Mouse (Mus musculus) limb, embryonic 11.5 days (tissue): ENCODE measurements around the gene Minos1. TPM values are rescaled to one million over a fixed set of nuclear protein-coding genes. Genes with fewer than 3 reads are reported as not detected.

Experiments used
- ATAC-seq: fragments of 200-750 bp; cut with Nextera tagmentation; 2 replicates; pipeline ENCODE4 v1.8.0; 2017; ENCODE audit warnings: low read depth; ENCODE audit not compliant: insufficient number of reproducible peaks, low FRiP score, low TSS enrichment
- DNase-seq: peaks from one replicate; pipeline ENCODE4 v3.0.0-alpha.2; 2015; ENCODE audit warnings: low spot score
- H3K27ac ChIP-seq: fragments of 300-500 bp; sonication (generic); replicated peaks from 2 replicates; pipeline ENCODE4 v1.5.1; 2014; ENCODE audit warnings: low read depth, mild to moderate bottlenecking, low read length
- H3K27me3 ChIP-seq: fragments of 300-500 bp; sonication (generic); 2 replicates; pipeline ENCODE4 v1.6.1; 2014; ENCODE audit warnings: mild to moderate bottlenecking, low read length, mixed read lengths; ENCODE audit not compliant: control insufficient read depth, insufficient read depth
- H3K36me3 ChIP-seq: fragments of 300-500 bp; sonication (generic); 2 replicates; pipeline ENCODE4 v1.6.1; 2014; ENCODE audit warnings: mild to moderate bottlenecking, low read length, moderate library complexity, mixed read lengths; ENCODE audit not compliant: control insufficient read depth, insufficient read depth
- H3K4me1 ChIP-seq: fragments of 300-500 bp; sonication (generic); 2 replicates; pipeline ENCODE4 v1.6.1; 2014; ENCODE audit warnings: low read length, mixed read lengths; ENCODE audit not compliant: control insufficient read depth, insufficient read depth
- H3K4me2 ChIP-seq: fragments of 300-500 bp; sonication (generic); 2 replicates; pipeline ENCODE4 v1.6.1; 2014; ENCODE audit warnings: low read depth, mild to moderate bottlenecking, moderate library complexity; ENCODE audit not compliant: severe bottlenecking
- H3K4me3 ChIP-seq: fragments of 300-500 bp; sonication (generic); 2 replicates; pipeline ENCODE4 v1.5.1; 2014; ENCODE audit warnings: low read depth, low read length
- H3K9ac ChIP-seq: fragments of 300-500 bp; sonication (generic); 2 replicates; pipeline ENCODE4 v1.6.1; 2014; ENCODE audit warnings: mild to moderate bottlenecking, low read length
- H3K9me3 ChIP-seq: fragments of 300-500 bp; sonication (generic); 2 replicates; pipeline ENCODE4 v1.6.1; 2016; ENCODE audit warnings: low read length; ENCODE audit not compliant: control insufficient read depth
- WGBS: fragments of 180-500 bp; shearing (Covaris S2); extraction: QIAGEN DNeasy Blood & Tissue Kit; methylation state at CpG from one replicate; pipeline ENCODE4 v1.1.7; 2014; 5-methylcytosine and 5-hydroxymethylcytosine counted together
- polyA plus RNA-seq: library from polyadenylated mRNA; unstranded; fragments of >200 nt; fragmentation: Nextera tagmentation; extraction: Ambion mirVana; gene quantifications from 2 replicates; pipeline ENCODE4 v1.2.1, GENCODE M21; 2014

Gene Minos1
- polyA plus RNA-seq, 1 experiment from 2014 or later = 456 TPM

- H3K27ac ChIP-seq = no peak overlapping the region
- no peaks in the 10 kb centered on the region for H3K36me3 ChIP-seq
- H3K4me1 ChIP-seq = peaks cover 19% of the 10 kb centered on the region
- H3K9ac ChIP-seq = no peak overlapping the region
- no peak overlapping the region for H3K4me3 ChIP-seq
- DNase-seq = no peak
- H3K27me3 ChIP-seq = peaks cover 23% of the 10 kb centered on the region
- no peak overlapping the region for H3K4me2 ChIP-seq
- H3K9me3 ChIP-seq = no peaks in the 10 kb centered on the region
- no peak for ATAC-seq
- WGBS = 55% methylated on average over 9 of the region's 9 CpGs
Observed at GRCm38 (mm10) chr4:139088982-139089671, 41.8 kb downstream of the Minos1 start.

GRCm38 (mm10) chr4:139086984-139087383 is 43.9 kb downstream of the Minos1 start:
- Histone ChIP-seq H3K27ac (no peak overlapping the region), H3K9me3 (no peaks in the 10 kb centered on the region), H3K4me2 (no peak overlapping the region), H3K9ac (no peak overlapping the region), H3K36me3 (no peaks in the 10 kb centered on the region; the same call in 1 of the 2 replicates), H3K27me3 (peaks cover 5% of the 10 kb centered on the region; the same call in 1 of the 2 replicates), H3K4me3 (no peak overlapping the region), H3K4me1 (peaks cover 18% of the 10 kb centered on the region)
- DNase-seq = no peak
- WGBS = 68% methylated on average over 4 of the region's 4 CpGs
- ATAC-seq = no peak

GRCm38 (mm10) chr4:139086037-139086436 is 44.9 kb downstream of the Minos1 start:
- H3K27me3 ChIP-seq = 0 out of 2 replicates have a peak, but pooled peaks cover 3% of the 10 kb centered on the region
- H3K9ac ChIP-seq = no peak overlapping the region
- H3K4me2 ChIP-seq = no peak overlapping the region
- peaks cover 9% of the 10 kb centered on the region for H3K4me1 ChIP-seq
- 0 out of 2 replicates have a peak, but pooled peaks have one; percentile 29 for ATAC-seq
- WGBS = 20% methylated on average over 5 of the region's 5 CpGs
- no peak overlapping the region for H3K27ac ChIP-seq
- no peaks in the 10 kb centered on the region; the same call in 1 of the 2 replicates for H3K36me3 ChIP-seq
- H3K4me3 ChIP-seq = no peak overlapping the region
- H3K9me3 ChIP-seq = no peaks in the 10 kb centered on the region
- DNase-seq = peak; percentile 94

GRCm38 (mm10) chr4:139085337-139085736 is 45.6 kb downstream of the Minos1 start:
- Histone ChIP-seq H3K9me3 (no peaks in the 10 kb centered on the region), H3K4me2 (no peak overlapping the region), H3K27ac (no peak overlapping the region), H3K36me3 (no peaks in the 10 kb centered on the region; the same call in 1 of the 2 replicates), H3K27me3 (0 out of 2 replicates have a peak, but pooled peaks cover 3% of the 10 kb centered on the region), H3K4me1 (peaks cover 5% of the 10 kb centered on the region), H3K9ac (no peak overlapping the region), H3K4me3 (no peak overlapping the region)
- no peak for DNase-seq
- no peak for ATAC-seq
- WGBS = 71% methylated on average over 11 of the region's 11 CpGs

- Histone ChIP-seq H3K4me1 (peaks cover 6% of the 10 kb centered on the region), H3K27ac (no peak overlapping the region), H3K9ac (no peak overlapping the region), H3K27me3 (0 out of 2 replicates have a peak, but pooled peaks cover 3% of the 10 kb centered on the region), H3K36me3 (no peaks in the 10 kb centered on the region; the same call in 1 of the 2 replicates), H3K9me3 (no peaks in the 10 kb centered on the region), H3K4me2 (no peak overlapping the region; the same call in 1 of the 2 replicates), H3K4me3 (no peak overlapping the region)
- WGBS = 54% methylated on average over 12 of the region's 12 CpGs
- DNase-seq = peak; percentile 32
- ATAC-seq = no peak
Observed at GRCm38 (mm10) chr4:139082790-139083564, 47.9 kb downstream of the Minos1 start.

GRCm38 (mm10) chr4:139081270-139081931 is 49.5 kb downstream of the Minos1 start:
- Histone ChIP-seq H3K36me3 (no peaks in the 10 kb centered on the region; the same call in 1 of the 2 replicates), H3K9me3 (no peaks in the 10 kb centered on the region), H3K4me3 (no peak overlapping the region), H3K27me3 (peaks cover 13% of the 10 kb centered on the region), H3K9ac (no peak overlapping the region), H3K27ac (no peak overlapping the region), H3K4me2 (no peak overlapping the region), H3K4me1 (peaks cover 6% of the 10 kb centered on the region)
- no peak for DNase-seq
- 77% methylated on average over 18 of the region's 18 CpGs for WGBS
- no peak for ATAC-seq

GRCm38 (mm10) chr4:139080259-139080658 is 50.7 kb downstream of the Minos1 start:
- 92% methylated on average over 7 of the region's 7 CpGs for WGBS
- H3K27ac ChIP-seq = no peak overlapping the region
- ATAC-seq = no peak
- no peaks in the 10 kb centered on the region for H3K9me3 ChIP-seq
- H3K9ac ChIP-seq = no peak overlapping the region
- DNase-seq = no peak
- H3K4me3 ChIP-seq = no peak overlapping the region
- peaks cover 24% of the 10 kb centered on the region for H3K27me3 ChIP-seq
- H3K4me2 ChIP-seq = no peak overlapping the region
- peaks cover 8% of the 10 kb centered on the region for H3K4me1 ChIP-seq
- no peaks in the 10 kb centered on the region; the same call in 1 of the 2 replicates for H3K36me3 ChIP-seq

- Histone ChIP-seq H3K27ac (no peak overlapping the region), H3K4me3 (no peak overlapping the region), H3K27me3 (peaks cover 29% of the 10 kb centered on the region), H3K9me3 (no peaks in the 10 kb centered on the region), H3K36me3 (no peaks in the 10 kb centered on the region; the same call in 1 of the 2 replicates), H3K9ac (no peak overlapping the region), H3K4me1 (peaks cover 16% of the 10 kb centered on the region), H3K4me2 (no peak overlapping the region)
- 84% methylated on average over 11 of the region's 11 CpGs for WGBS
- ATAC-seq (no peak), DNase-seq (no peak)
Observed at GRCm38 (mm10) chr4:139079439-139079838, 51.5 kb downstream of the Minos1 start.
